Mouse (Mus musculus): ENCODE measurements around the gene Asb17. TPM values are rescaled to one million over a fixed set of nuclear protein-coding genes. Genes with fewer than 3 reads are reported as not detected.

Gene Asb17
- polyA plus RNA-seq, 1 experiment from 2014 or later, result not detected

Other genes starting within 250 kb of the Asb17 start
- gene St6galnac3, start 119.0 kb upstream of the Asb17 start, polyA plus RNA-seq (2016; fragmentation: Nextera tagmentation; extraction: Ambion mirVana), result 22.7 and 26.9 TPM in 2 replicates
- 0.15 and 0.22 TPM in 2 replicates for gene Msh4, start 61.9 kb downstream of the Asb17 start, polyA plus RNA-seq (2016; fragmentation: Nextera tagmentation; extraction: Ambion mirVana)
- 43.1 and 45.8 TPM in 2 replicates for gene Rabggtb, start 68.8 kb downstream of the Asb17 start, polyA plus RNA-seq (2016; fragmentation: Nextera tagmentation; extraction: Ambion mirVana)
- gene Acadm, start 100.4 kb downstream of the Asb17 start, polyA plus RNA-seq (2016; fragmentation: Nextera tagmentation; extraction: Ambion mirVana), result 43.4 and 45.1 TPM in 2 replicates
- 4.7 and 4.8 TPM in 2 replicates for gene Slc44a5, start 129.2 kb downstream of the Asb17 start, polyA plus RNA-seq (2016; fragmentation: Nextera tagmentation; extraction: Ambion mirVana)

All from forebrain, embryonic 12.5 days (tissue).